Mouse (Mus musculus) forebrain, embryonic 11.5 days (tissue): ENCODE measurements around the gene Acbd6. TPM values are rescaled to one million over a fixed set of nuclear protein-coding genes. Genes with fewer than 3 reads are reported as not detected.

ENCODE experiments used
- ATAC-seq: fragments of 200-750 bp; cut with Nextera tagmentation; replicated peaks from 2 replicates; pipeline ENCODE4 v1.8.0; 2017; ENCODE audit warnings: moderate TSS enrichment; ENCODE audit not compliant: low FRiP score
- DNase-seq: peaks from one replicate; pipeline ENCODE4 v3.0.0-alpha.2; 2017; ENCODE audit warnings: low spot score
- H3K27ac ChIP-seq: fragments of 300-500 bp; sonication (generic); 2 replicates; pipeline ENCODE4 v1.5.1; 2014; ENCODE audit warnings: low read depth, low read length
- H3K27me3 ChIP-seq: fragments of 300-500 bp; sonication (generic); 2 replicates; pipeline ENCODE4 v1.6.1; 2014; ENCODE audit warnings: mild to moderate bottlenecking, low read length, mixed read lengths; ENCODE audit not compliant: control insufficient read depth, insufficient read depth
- H3K36me3 ChIP-seq: fragments of 300-500 bp; sonication (generic); 2 replicates; pipeline ENCODE4 v1.6.1; 2014; ENCODE audit warnings: mild to moderate bottlenecking, low read length, moderate library complexity, mixed read lengths; ENCODE audit not compliant: control insufficient read depth, insufficient read depth
- H3K4me1 ChIP-seq: fragments of 300-500 bp; sonication (generic); replicated peaks from 2 replicates; pipeline ENCODE4 v1.6.1; 2014; ENCODE audit warnings: low read length, mixed read lengths; ENCODE audit not compliant: control insufficient read depth, insufficient read depth
- H3K4me2 ChIP-seq: fragments of 300-500 bp; sonication (generic); 2 replicates; pipeline ENCODE4 v1.6.1; 2014; ENCODE audit warnings: low read depth, mild to moderate bottlenecking, low read length, moderate library complexity, mixed read lengths; ENCODE audit not compliant: severe bottlenecking
- H3K4me3 ChIP-seq: fragments of 300-500 bp; sonication (generic); 2 replicates; pipeline ENCODE4 v1.5.1; 2014; ENCODE audit warnings: low read depth, low read length
- H3K9ac ChIP-seq: fragments of 300-500 bp; sonication (generic); 2 replicates; pipeline ENCODE4 v1.6.1; 2014; ENCODE audit warnings: low read length
- H3K9me3 ChIP-seq: fragments of 300-500 bp; sonication (generic); 2 replicates; pipeline ENCODE4 v1.6.1; 2016; ENCODE audit warnings: low read length, mixed read lengths; ENCODE audit not compliant: control insufficient read depth
- WGBS: fragments of 180-500 bp; shearing (Covaris S2); extraction: QIAGEN DNeasy Blood & Tissue Kit; methylation state at CpG from one replicate; pipeline ENCODE4 v1.1.7; 2014; 5-methylcytosine and 5-hydroxymethylcytosine counted together
- polyA plus RNA-seq: library from polyadenylated mRNA; unstranded; fragments of >200 nt; fragmentation: Nextera tagmentation; extraction: Ambion mirVana; gene quantifications from 2 replicates; pipeline ENCODE4 v1.2.1, GENCODE M21; 2014

Gene Acbd6
- polyA plus RNA-seq, 1 experiment from 2014 or later: 87.8 TPM

DNA sequence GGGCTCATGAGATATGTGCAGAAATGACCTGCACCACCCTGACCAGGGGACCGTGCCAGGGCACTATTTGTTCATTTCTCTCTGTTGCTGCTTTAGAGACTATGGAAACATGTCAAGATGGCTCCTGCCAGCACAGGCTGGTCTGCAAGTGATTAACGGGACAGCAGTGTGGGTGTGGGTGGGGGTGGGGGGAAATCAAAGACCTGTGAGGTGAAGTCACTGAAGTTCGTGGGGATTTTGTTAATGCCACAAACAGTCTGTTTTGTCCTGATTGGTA, 24.3 kb upstream of the Acbd6 start:
- DNase-seq (no peak), ATAC-seq (no peak)
- Histone ChIP-seq H3K4me2 (no peak overlapping the region), H3K9me3 (no peaks in the 10 kb centered on the region), H3K9ac (no peak overlapping the region), H3K27ac (no peak overlapping the region), H3K4me3 (no peak overlapping the region), H3K27me3 (no peaks in the 10 kb centered on the region), H3K4me1 (peaks cover 12% of the 10 kb centered on the region; the same call in 1 of the 2 replicates), H3K36me3 (no peaks in the 10 kb centered on the region)
- WGBS: 72% methylated on average over 3 of the region's 3 CpGs

DNA sequence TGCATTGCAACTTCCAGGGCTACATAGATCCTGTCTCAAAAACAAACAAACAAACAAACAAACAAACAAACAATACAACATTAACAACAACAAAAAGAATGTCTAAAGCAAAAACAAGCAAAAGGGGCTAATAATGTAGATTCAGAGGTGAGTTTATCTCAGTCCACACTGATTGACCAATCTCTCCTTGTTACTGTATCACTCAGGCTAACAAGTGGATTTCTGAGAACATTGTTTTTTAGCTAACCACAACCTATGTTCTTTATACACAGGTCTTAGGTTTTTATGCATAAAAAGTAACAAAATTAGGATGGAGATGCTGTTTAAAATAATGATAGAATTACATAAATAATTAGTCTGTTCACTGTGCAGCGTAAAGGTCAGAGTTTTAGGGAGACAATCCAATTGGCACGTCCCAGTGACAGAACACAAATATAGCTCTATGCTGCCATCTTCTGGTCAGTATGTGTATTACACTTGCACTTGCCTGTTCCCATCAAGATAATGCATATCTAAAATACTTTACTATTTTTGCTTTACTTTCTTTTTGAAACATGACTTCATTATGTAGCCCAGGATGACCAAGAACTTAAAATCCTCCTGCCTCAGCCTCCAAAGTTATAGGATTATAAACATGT, 20.8 kb upstream of the Acbd6 start:
- H3K4me3 ChIP-seq: no peak overlapping the region
- H3K27ac ChIP-seq: no peak overlapping the region
- no peaks in the 10 kb centered on the region for H3K9me3 ChIP-seq
- peak; percentile 59 for DNase-seq
- ATAC-seq: peak; percentile 63
- 8% methylated on average over 2 of the region's 2 CpGs for WGBS
- H3K4me2 ChIP-seq: no peak overlapping the region
- H3K4me1 ChIP-seq: no peaks in the 10 kb centered on the region
- no peaks in the 10 kb centered on the region for H3K36me3 ChIP-seq
- H3K27me3 ChIP-seq: no peaks in the 10 kb centered on the region
- H3K9ac ChIP-seq: no peak overlapping the region

DNA sequence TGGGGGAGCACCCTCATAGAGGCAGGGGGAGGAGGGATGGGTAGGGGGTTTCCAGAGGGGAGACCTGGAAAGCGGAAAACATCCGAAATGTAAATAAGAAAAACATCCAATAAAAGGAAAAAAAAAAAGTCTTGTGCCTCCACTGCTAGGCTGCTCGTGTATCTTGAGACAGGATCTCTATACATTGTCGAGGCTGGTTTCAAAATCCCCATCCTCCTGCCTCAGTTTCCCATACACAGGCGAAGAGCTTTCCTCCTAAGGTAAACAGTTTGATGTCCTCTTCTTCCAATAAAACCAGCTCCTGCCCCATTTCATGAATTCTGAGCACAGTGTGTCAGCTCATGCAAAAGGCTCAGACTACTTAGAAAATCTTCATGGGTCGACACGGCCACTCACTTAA, 19.9 kb upstream of the Acbd6 start:
- 72% methylated on average over 7 of the region's 7 CpGs for WGBS
- Histone ChIP-seq H3K9ac (no peak overlapping the region), H3K4me2 (no peak overlapping the region), H3K4me3 (no peak overlapping the region), H3K27ac (no peak overlapping the region), H3K4me1 (no peaks in the 10 kb centered on the region), H3K27me3 (no peaks in the 10 kb centered on the region), H3K36me3 (no peaks in the 10 kb centered on the region), H3K9me3 (no peaks in the 10 kb centered on the region)
- ATAC-seq (no peak), DNase-seq (no peak)

DNA sequence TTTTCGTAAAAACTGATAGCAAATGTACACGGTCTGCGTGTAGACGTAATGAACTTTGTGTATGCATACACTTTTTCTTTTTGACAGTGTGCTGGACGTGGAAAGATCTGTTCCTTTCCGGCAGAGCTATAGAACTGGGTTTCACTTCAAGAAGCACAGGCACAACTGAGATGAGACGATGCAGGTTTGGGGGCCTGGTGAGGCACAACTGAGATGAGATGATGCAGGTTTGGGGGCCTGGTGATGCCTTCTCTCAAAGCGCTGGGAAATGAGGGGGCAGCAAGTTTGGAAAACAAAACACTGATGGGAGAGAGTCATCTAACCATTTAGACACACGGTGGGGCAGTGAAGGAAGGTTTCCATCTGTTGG, 293 bp upstream of the Acbd6 start:
- no peaks in the 10 kb centered on the region for H3K9me3 ChIP-seq
- H3K27me3 ChIP-seq: no peaks in the 10 kb centered on the region
- H3K27ac ChIP-seq: peak overlapping the region; percentile 51
- ATAC-seq (0 out of 2 replicates have a peak, but pooled peaks have one; percentile 25), DNase-seq (no peak)
- peak overlapping the region; percentile 49 for H3K4me2 ChIP-seq
- peak overlapping the region; percentile 85 for H3K9ac ChIP-seq
- peaks cover 4% of the 10 kb centered on the region; the same call in 1 of the 2 replicates for H3K4me1 ChIP-seq
- WGBS: 57% methylated on average over 9 of the region's 9 CpGs
- peak overlapping the region; percentile 65 for H3K4me3 ChIP-seq
- H3K36me3 ChIP-seq: no peaks in the 10 kb centered on the region

DNA sequence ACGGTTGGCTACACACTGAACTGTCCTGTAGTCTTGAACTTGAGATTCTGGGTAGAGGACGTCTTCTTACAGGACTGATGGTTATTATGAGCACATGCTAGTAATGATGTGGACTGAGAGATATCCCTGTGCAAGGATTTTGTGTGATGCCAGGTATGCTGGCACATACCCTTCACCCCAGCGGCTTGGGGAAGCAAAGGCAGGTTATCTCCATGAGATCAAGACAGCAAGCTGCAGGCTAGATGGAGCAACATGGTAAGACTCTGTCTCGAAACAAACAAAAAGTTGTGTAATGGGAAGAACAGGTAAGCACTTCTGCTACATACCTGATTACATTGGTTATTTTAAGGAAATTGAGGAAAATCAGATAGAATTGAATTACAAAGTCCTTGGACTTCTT, 2.1 kb downstream of the Acbd6 start:
- no peak overlapping the region for H3K9ac ChIP-seq
- ATAC-seq: no peak
- DNase-seq: no peak
- 88% methylated on average over 4 of the region's 4 CpGs for WGBS
- H3K27ac ChIP-seq: no peak overlapping the region
- no peaks in the 10 kb centered on the region for H3K9me3 ChIP-seq
- H3K4me2 ChIP-seq: no peak overlapping the region
- H3K4me1 ChIP-seq: peaks cover 4% of the 10 kb centered on the region; the same call in 1 of the 2 replicates
- H3K36me3 ChIP-seq: no peaks in the 10 kb centered on the region
- H3K4me3 ChIP-seq: no peak overlapping the region
- H3K27me3 ChIP-seq: no peaks in the 10 kb centered on the region

DNA sequence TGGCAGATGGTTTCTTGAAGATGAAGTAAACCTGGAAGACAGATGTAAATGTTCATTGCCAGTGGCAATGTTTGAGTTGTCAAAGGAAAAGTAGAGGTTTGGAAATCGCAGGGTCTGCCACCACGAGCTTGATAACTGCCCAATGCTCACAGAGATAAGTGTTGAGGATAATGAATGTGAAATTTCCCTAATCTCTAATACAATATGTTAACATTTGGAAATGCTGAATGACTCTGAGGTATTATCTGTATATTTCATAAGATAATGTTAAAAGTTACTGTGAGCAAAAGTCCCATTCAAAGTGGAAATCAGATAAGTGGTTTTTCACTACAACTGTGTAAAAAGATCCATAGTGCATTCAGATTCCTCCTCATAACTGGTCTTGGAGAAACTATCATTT, 2.8 kb downstream of the Acbd6 start:
- H3K4me2 ChIP-seq: no peak overlapping the region

DNA sequence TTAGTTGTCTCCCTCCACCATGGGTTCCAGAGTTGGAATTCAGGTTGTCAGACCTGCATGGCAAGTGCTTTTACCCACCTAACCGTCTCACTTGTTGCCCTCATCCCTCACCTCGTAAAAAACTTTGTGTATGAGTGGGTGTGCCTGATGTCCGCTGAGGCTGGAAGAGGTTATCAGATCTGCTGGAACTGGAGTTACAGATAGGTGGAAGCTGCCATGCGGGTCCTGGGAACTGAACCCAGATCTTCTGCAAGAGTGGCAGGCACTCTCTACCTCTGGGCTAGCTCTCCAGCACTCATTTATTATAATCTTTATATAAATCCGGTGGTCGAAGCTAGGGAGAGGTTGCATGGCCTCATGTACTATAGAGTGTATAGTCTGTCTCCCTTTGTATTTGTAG, 4.3 kb downstream of the Acbd6 start:
- Histone ChIP-seq H3K9me3 (no peaks in the 10 kb centered on the region), H3K4me1 (peaks cover 4% of the 10 kb centered on the region; the same call in 1 of the 2 replicates), H3K27me3 (no peaks in the 10 kb centered on the region), H3K36me3 (peaks cover 2% of the 10 kb centered on the region; the same call in 1 of the 2 replicates), H3K4me3 (no peak overlapping the region), H3K9ac (no peak overlapping the region), H3K27ac (no peak overlapping the region), H3K4me2 (no peak overlapping the region)
- no peak for DNase-seq
- WGBS: 85% methylated on average over 6 of the region's 6 CpGs
- no peak for ATAC-seq

More for the DNA sequence above, 2.8 kb downstream of the Acbd6 start:
- H3K4me1 ChIP-seq: peaks cover 4% of the 10 kb centered on the region; the same call in 1 of the 2 replicates
- H3K9ac ChIP-seq: no peak overlapping the region
- no peak overlapping the region for H3K4me3 ChIP-seq
- WGBS: 91% methylated on average over 2 of the region's 2 CpGs
- H3K27me3 ChIP-seq: no peaks in the 10 kb centered on the region
- DNase-seq (no peak), ATAC-seq (no peak)
- peaks cover under 1% of the 10 kb centered on the region; the same call in 1 of the 2 replicates for H3K36me3 ChIP-seq
- H3K9me3 ChIP-seq: no peaks in the 10 kb centered on the region
- no peak overlapping the region for H3K27ac ChIP-seq

DNA sequence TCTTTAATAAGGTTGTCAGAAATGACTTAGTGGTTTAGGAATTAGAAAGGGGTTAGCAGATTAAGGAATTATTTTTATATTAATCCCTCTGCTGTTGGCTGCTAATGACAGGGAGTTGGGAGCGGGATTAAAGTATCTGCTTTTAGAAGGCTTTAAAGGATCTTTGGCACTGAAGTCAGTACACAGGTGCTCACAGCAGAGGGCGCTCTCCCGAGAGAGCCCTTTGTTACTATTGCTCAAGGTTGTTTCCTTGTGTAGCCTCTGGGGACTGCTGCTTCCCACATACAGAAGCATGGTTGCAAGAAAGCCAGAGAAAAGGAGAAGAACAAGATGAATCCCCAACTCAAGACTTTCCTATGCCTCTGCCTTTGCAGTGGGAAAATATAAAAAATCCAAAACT, 6.8 kb downstream of the Acbd6 start:
- H3K9me3 ChIP-seq: 0 out of 2 replicates have a peak, but pooled peaks cover 3% of the 10 kb centered on the region
- no peak overlapping the region for H3K4me2 ChIP-seq
- no peak overlapping the region for H3K27ac ChIP-seq
- no peaks in the 10 kb centered on the region for H3K4me1 ChIP-seq
- H3K9ac ChIP-seq: no peak overlapping the region
- H3K4me3 ChIP-seq: no peak overlapping the region
- H3K27me3 ChIP-seq: no peaks in the 10 kb centered on the region
- 13% methylated on average over 3 of the region's 3 CpGs for WGBS
- ATAC-seq (no peak), DNase-seq (peak; percentile 77)
- peaks cover 10% of the 10 kb centered on the region for H3K36me3 ChIP-seq

DNA sequence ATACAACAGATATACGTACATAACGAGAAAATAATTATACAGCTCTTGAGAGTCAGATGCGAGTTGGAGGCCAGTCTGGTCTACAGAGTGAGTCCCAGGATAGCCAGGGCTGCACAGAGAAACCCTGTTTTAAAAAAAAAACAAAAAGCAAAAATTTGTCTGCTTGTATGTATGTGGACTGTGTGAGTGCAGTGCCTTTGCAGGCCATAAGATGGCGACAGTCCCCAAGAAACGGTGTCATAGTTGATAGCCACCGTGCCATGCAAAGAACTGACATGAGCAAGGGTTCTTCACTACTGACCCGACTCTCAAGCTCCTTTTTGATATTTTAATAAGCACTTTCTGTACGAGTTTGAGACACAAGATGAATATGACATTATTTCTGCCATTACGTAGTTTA, 10.2 kb downstream of the Acbd6 start:
- H3K4me3 ChIP-seq: no peak overlapping the region
- H3K36me3 ChIP-seq: peaks cover 10% of the 10 kb centered on the region
- ATAC-seq (no peak), DNase-seq (no peak)
- H3K9me3 ChIP-seq: 0 out of 2 replicates have a peak, but pooled peaks cover 3% of the 10 kb centered on the region
- H3K27ac ChIP-seq: no peak overlapping the region
- H3K9ac ChIP-seq: no peak overlapping the region
- H3K4me2 ChIP-seq: no peak overlapping the region
- no peaks in the 10 kb centered on the region for H3K4me1 ChIP-seq
- 93% methylated on average over 9 of the region's 9 CpGs for WGBS
- no peaks in the 10 kb centered on the region for H3K27me3 ChIP-seq
